Mouse (Mus musculus) thymus, postnatal 0 days (tissue): ENCODE results near the gene Ror1. TPM values are rescaled to one million over a fixed set of nuclear protein-coding genes. Genes with fewer than 3 reads are reported as not detected.

ENCODE experiments used
- DNase-seq: peaks from one replicate; pipeline ENCODE4 v3.0.0-alpha.2; 2015; ENCODE audit warnings: low spot score
- polyA plus RNA-seq: library from polyadenylated mRNA; unstranded; fragments of >200 nt; fragmentation: Nextera tagmentation; extraction: Ambion mirVana; gene quantifications from 2 replicates; pipeline ENCODE4 v1.2.1, GENCODE M21; 2015

Ror1 gene
- polyA plus RNA-seq, 1 experiment from 2014 or later = 2.6 TPM

DNA sequence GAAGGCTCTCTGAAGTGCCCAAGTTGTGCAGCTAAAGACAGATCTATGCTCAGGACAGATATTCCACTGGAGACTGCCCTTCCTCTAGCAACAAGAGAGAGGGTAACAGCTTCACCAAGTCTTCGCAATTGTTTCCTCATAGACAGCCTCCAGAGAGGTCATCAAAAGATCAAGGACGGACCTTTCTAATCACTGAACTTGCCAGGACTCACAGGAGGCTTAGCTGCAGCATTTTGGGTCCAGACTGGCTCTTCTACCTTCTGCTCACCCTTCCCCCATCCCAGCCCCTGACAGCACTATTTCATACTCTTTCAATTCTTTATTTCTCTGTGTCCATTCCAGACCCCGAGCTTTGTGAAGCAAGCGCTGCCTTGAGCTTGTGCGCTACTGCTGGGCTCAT is 204.6 kb downstream of the Ror1 start:
- no peak for DNase-seq

DNA sequence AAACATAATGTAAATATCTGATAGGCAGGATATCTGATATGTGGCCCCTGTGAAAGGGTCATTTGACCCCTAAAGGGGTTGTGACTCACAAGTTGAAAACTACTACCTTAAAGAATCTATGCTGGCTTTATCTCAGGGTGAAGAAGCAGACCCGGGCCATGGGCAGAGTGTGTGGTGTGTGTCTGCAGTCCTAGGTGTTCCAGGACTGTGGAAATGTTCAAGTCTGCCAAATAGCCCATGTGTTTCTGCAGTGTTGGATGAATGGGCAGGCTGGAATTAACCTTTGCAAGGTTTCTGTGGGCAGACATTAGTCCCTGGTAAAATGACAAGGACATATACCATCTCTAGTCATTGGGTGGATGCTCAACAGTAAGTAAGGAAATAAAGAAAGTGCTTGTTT is 205.8 kb downstream of the Ror1 start:
- no peak for DNase-seq

DNA sequence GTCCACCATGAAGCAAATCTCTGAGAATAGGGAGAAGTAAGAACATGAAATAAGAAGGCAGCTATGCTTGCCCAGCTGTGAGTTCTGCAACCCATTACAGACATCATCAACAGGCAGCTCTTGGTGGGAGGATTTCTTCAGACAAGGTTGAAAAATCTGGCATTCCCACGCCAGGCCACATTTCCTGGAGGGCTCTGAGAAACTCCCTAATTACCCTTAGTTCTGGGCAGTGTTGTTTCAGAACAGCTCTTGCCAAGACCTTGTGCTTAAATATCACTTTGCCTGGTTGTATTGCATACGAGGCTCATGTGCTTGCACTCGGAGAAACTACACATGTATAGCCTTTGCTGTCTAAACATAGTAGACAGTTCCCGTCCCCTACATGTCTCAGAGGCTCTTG is 211.8 kb downstream of the Ror1 start:
- no peak for DNase-seq

DNA sequence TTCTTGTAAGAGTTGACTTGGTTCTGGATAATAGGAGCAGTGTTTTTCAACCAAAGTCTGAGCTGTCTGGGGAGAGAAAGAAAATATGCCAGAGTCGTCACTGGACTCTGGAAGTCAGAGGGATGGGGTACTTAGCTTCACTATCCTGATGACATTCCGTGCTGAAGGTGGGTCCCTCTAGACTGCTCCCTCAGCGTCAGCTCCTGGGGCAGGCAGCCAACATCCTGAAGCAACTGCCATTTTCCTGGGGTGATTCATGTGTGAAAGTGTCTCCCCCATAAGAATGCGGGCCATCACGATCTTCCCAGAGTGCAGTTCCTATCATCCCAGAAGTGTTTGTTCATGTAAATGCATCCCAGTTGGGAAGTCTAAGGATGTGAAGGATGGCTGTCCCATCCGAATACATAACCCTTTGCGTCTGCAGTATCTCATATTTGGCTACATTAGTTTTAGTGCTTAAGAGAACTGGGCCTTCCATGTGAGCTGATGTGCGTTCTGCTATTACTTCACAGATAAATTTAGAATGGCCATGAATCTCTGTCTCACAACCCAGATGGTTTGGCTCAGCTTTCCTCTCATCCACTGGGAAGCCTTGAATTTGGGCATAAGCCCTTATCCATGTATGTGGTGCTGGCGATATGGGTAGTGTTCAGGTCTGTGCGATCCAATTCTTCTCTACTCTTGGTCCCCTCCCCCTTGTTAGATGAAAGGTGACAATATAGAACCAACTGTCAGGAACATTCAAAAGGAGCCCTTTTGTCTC is 216.4 kb downstream of the Ror1 start:
- no peak for DNase-seq

DNA sequence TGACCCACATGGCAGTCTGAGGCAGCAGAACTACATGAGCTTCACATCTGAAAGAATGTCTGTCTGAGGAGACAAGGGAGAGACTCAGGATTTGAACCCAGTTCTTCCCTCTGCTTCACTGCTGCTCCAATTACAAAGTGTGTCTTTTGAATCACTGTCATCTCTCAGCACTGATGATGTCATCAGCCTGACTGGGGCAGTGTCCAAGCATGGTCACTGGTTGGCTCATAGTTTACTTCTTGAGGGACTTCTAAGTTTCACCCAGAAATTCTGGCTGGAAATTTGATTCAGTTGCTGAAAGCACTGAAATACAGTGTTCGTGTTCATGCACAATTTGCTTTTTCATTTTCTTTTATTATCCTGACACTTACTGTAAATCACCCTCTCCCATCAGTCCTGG is 219.5 kb downstream of the Ror1 start:
- no peak for DNase-seq

DNA sequence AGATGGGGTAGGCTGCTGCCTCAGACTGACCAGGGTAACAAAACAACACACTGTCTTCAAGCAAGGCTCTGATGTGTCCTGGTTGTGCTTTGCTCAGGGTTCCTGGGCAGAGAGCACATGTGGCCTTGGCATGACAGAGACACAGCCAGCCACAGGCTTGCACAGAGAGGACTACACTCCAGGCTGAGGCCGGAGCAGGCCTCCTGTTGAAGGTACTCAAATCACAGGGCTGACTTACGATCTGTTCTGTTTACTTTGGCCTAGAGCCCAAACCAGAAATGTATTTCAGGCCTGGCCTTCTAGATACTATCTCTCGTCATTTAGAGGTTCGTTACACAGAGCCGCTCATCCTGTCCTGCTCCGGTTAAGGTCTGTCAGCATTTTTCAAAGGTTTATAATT is 226.2 kb downstream of the Ror1 start:
- DNase-seq = no peak

DNA sequence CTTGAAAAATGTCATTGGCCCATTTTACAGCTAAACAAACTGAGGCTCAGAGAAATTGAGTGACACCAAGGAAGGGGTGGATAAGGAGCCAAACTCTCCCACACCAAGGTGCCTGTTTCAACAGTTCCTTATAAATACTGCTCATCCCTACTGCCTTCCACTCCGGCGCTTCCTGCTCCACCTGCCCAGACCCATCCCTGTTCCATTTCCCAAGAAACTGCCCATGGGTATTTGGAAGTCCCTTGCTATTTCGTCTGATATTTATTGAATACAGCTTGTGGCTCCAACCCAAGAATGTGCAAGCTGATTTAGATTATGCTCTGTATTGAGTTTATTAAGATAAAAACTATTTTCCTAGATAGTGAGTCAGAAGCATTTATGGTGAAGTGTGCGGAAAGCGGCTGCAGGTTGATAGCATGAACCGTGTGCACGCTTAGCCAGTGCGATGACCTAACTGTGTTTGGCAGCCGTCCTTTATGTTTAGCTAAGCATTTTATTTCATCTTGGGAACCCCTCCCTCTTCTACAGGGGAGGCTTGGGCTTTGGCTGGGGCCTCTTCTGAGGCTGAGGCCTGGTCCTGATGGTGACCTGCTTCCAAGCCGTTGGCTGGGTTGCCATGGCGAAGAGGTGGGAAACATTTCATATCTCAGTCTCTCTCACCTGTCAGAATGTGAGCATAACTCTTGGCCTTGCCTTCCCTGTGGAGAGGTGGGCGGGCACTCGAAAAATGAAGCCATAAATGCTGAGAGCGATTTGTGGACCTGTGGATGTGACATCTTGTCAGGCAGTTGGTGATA is 229.3 kb downstream of the Ror1 start:
- DNase-seq = no peak

DNA sequence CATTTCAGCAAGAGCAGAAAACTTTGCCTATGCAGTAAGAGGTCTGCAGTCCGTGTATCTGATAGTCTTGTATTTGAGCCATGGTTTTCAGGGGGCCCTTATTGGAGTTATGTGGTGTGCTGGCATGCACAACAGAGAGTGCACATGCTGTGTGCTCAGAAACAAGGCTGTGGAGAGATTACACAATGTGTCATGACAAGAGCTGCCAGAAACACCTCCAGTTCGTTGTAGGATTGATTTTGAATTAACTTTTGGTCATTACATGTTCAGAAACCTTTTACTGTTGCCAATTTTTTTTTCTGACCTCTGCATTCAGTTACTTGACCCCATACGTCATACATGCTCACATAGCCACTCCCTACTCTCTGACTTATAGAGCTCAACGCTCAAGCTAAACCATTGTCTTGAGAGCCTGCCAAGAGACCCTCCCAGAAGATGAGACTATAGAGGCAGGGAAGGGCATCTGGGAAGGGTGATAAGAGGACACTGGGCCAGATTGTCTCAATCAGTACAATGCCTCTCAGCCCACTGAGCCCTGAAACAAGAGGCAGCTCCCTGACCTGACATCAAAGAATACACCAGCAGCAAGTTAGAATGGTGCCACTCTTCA is 232.9 kb downstream of the Ror1 start:
- DNase-seq = no peak

DNA sequence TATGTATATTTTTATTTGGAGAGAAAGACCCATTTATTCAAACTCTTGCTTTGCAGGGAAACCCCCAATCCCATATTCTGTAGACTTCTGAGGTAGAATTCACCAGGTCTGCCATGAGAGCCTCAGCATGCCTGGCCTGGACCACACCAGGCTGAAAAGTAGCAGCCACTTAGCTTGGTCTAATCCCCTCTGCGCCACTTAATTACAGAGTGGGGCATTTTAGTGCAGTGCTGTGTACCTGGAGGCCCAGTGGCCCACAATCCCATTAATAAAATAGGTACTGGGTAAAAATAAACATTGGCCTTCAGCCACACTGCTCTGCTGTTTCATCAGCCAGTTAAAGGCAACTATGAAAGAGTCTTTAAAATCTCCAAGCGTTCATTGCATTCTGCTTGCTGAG is 239.6 kb downstream of the Ror1 start:
- no peak for DNase-seq

DNA sequence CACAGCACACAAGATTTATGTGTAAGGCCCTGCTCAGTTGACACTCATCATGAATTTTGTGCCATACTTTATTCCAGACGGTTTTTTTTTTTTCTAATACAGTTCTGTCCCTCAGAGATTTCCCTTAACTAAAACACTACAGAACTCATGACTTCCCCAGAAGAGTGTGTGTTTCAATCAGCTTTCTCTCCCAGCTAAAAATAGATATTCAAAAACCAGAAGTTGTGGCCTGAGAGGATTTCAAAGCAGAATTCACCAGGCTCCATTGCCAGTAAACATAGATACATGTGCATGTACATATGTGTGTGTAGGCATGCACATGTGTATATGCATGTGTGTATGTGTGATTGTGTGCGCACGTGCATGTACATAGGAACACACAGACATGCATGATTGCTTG is 252.2 kb downstream of the Ror1 start:
- DNase-seq = no peak

DNA sequence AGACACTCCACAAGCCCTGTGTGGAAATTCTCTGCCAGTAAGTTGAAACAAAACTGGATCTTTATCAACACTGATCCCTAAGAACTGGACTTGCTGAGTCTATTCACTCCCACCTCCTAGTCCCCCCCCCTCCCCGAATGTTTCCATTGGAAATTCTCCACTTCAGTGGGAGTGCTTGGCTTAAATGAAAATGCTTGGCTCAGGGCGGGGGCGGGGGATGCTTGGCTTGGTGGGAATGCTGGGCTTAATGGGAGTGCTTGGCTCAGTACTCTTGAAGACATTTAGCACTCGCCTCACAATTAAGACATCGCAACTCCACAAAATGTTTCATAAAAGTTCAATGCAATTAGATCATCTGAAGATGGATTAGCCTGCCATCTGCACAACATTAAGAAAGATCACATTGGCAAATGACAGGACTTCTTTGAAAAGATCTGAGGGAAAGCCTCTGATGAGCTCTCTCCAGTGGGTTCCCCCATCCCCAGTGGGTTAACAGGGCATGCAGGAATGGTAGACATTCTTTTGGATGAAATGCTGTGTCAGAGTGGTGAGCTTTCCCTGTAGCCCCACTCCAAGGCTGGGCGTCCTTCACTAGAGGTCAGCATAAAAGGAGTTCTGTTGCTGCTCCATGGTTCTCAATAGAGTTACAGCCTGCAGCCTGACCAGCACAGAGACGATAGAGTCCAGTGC is 254.7 kb downstream of the Ror1 start:
- no peak for DNase-seq

DNA sequence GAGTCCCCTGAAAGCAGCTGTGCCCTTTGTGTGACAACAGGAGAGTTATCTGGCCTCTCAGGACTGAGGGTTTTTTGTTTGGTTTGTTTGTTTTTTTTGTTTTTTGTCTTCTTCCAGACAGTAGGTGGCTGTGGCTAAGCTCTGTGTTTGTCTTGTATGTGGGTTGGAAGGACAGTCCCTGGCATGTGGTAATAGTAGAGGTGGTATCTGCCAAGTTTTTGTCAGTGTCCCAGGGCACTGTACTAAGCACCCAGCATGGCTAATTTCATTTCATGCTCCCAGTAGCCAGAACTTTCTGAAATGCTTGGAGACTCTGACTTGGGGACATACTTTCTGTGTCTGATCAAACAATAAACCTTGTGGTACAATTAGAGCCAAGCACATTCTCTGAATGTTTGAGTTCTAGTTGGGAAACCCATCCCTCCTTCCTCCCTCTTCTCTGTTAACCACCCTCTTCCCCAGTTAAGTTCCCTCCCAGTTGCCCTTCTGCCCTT is 256.3 kb downstream of the Ror1 start:
- no peak for DNase-seq

DNA sequence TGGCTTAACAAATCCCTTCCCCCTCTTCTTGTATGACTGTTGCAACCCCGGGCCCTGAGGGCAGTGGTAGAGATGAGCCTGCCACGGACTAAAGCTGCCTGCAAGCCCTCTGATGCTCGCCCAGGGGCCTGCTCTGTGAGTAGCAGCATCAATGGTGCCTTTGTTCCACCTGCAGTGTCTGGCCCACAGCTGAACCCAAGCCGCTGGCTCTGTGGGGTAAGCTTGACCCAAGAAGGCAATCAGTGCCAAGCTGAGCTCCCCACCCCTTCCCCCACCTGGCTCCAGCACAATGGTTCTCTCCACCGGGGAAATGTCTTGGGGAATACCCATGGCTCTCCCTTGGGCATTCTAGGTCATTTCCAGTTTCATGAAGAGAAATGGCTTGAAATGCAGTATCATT is 260.0 kb downstream of the Ror1 start:
- no peak for DNase-seq

DNA sequence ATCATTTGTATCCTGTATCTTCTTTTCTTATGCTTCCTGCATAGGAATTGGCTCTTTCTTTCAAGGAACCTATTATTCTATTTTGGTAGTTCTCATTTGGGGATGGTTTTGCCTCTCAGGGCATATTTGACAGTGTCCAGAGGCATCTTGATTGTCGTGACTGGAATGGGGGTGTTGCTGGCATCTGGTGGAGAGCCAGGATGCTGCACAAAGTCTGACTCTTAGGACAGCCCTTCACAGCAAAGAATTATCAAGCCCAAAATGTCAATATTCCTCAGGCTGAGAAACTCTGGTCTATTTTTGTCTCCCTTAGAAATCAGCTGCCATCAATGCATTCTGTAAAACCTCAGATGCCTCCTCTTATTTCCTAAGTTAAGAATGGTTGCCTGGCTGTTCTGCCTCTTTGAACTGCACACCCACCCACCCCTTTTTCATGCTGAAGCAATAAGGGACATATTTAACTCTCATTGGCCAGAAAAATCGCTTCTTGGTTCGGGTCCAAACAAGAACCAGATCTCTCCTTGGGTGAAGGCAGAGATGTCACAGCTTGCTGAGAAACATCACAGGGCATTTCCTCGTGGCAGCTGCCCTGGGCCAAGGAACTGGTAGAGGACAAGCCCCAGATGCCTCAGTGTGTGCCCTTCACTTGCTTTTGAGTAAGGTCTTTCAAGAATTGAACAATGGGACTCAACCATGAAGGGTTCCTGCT is 262.4 kb downstream of the Ror1 start:
- no peak for DNase-seq

DNA sequence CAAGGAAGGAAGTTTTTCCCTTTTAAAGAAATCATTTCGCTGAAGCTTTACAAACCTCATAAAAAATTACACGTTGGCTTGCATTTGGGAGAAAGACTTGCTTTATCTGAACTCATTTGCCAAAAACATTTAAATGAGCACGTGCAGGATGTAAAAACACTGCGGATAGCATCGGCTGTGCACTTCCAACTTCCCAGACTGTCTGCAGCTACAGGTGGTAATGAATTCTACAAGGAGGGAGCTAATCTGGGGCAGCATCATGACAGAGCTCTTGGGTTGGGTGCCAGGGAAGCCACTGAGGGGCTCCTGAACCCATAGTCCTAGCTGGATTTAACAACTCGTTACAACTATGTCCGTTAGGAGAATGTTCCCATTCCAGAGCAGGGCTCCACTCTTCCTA is 268.1 kb downstream of the Ror1 start:
- no peak for DNase-seq

DNA sequence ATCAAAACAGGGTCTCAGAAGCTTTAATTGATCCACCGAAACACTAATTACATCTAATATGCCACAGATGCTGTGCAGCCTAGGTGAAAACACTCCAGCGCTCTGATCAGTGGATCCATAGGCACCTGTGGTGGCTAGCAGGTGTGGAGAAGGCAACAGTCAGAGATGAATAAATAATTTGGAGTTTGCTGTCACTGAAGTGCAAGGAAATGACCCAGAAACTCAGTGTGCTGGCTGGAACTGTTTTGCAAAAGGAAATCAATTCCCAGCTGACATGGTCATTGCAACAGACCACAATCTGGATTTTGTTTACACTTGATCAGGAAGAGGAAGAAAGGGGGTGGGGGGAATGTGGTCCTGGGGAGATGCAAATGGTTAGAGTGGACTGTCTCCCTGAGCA is 273.1 kb downstream of the Ror1 start:
- no peak for DNase-seq

DNA sequence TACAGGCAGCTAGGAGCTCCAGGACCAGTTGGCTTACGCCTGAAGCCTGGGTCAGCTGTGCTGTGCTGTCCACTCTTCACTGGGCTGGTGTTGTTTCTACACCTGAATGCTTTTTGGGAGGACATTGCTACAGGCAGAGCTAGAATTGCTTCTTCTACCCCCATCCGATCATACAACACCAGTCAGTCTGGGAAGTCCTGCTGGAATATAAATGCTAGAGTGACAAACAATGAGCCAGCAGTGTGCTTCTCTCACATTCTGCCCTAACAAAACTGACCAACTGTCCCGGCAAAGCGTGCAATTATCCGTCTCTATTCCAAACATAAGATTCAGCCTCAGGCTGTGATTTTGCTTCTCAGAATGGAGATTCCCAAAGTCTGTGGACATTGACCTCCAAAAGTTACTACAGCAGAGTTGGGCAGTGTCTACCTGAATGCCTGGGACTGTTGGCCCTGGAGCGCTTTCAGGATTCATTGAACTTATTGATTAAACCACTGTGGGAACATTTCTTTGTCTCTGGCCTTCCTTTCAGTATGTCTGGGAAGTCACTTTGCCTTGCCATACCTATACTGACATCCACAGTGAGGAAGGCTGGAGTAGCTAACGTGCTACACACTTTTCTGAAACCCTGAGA is 274.1 kb downstream of the Ror1 start:
- no peak for DNase-seq

DNA sequence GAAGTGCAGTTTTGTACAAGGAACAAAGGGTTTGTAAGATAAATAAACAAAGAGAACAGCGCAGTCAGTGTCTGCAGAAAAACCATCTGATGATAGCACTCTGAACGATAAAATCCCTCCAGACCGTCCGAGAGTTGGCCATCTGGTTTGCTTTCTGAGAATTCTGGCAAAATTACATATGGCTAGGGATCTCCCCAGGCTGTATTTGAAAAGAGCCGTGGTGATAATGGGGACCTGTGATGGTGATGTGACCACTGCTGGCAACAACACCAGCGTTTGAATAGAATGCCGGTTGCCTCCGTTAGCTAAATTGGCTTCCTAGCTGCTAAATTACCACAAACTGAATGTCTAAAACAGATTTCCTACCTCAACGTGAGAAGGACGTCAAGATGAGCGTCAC is 277.2 kb downstream of the Ror1 start:
- DNase-seq = no peak

DNA sequence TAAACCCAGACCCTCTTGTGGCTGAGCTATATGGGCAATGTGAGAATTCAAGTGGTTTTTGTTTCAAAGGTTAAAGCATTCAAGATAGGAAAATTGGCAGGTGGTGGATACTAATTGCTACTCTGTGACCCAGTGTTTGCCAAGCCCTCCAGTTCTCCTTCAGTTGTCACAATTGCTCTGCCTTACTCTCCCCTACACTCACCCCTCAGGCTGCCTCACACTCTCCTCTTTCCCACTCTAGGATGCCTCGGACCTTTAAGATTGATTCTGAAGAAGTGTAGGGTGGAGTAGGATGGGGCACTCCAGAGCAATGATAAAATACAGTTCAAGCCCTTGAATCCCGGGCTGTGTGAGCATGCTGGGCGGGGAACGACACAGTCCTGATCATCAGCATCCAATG is 278.2 kb downstream of the Ror1 start:
- no peak for DNase-seq

DNA sequence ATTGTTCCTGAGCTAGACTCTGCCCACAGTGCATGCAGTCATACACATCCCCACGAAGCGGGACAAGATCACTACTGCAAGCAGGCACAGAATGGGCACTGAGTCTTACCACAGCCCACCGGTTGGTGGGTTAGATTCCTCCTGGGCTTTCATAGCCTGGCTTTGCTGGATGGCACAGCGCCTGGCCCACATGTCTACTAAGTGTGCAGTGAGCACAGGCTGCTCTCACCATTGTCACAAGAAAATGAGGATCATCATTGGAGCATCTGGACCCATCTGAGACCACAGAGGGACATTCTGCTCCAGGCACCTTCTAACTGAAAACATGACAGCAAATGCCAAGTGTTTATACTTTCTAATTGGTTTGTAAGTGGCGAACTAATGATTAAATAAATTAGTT is 279.7 kb downstream of the Ror1 start:
- no peak for DNase-seq

DNA sequence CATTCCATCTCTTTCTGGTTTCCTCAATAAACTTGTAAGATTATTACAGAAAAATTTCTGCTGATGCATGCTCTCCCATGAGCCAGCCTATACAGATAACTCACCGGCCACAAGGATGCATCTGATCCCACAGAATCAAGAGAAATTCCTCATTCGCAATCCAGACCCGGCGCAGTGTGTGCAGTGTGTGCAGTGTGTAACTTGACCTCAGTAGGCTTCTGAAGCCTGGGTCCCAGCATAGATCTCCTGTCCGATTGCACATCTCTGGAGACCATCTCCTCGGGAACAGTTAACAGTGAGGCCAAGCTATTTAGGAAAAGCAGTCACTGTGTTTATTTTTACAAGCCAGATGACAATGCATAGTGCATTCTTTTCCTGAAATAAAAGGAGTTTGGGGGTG is 280.6 kb downstream of the Ror1 start:
- no peak for DNase-seq
